Mouse (Mus musculus): ENCODE measurements at regions not wholly inside any gene's neighbourhood (a gene's known extent, or its start where the extent isn't known, plus 50 kb on each side); places are given as distances from the start of the nearest gene placed in this dataset.

- in situ Hi-C loops (cut with MboI; ENCODE audit: unreplicated experiment in 2 of 2), result loop anchor here (5.0 to 10.0 kb wide), 3 partner anchors 737 to 1077 kb away; no protein-coding TSS in a partner anchor
These were observed 178.4 kb upstream of the Lrig3 start for GRCm38 (mm10) chr10:125787441-125788060.

- in situ Hi-C loops (cut with MboI; ENCODE audit: unreplicated experiment in 2 of 2), result loop anchor here (5.0 to 10.0 kb wide), 3 partner anchors 737 to 1077 kb away; no protein-coding TSS in a partner anchor
These were observed 177.7 kb upstream of the Lrig3 start for GRCm38 (mm10) chr10:125788262-125788661.

- in situ Hi-C loops (cut with MboI; ENCODE audit: unreplicated experiment in 2 of 2), result no loop called here
These were observed 175.0 kb upstream of the Lrig3 start for GRCm38 (mm10) chr10:125790924-125791323.

GRCm38 (mm10) chr10:125794504-125794903 lies 171.5 kb upstream of the Lrig3 start:
- in situ Hi-C loops (cut with MboI; ENCODE audit: unreplicated experiment in 2 of 2), result no loop called here

GRCm38 (mm10) chr10:125795323-125795722 lies 170.6 kb upstream of the Lrig3 start:
- in situ Hi-C loops (cut with MboI; ENCODE audit: unreplicated experiment in 2 of 2), result no loop called here

- in situ Hi-C loops (cut with MboI; ENCODE audit: unreplicated experiment in 2 of 2), result no loop called here
These were observed 167.3 kb upstream of the Lrig3 start for GRCm38 (mm10) chr10:125798678-125799077.

GRCm38 (mm10) chr10:125800572-125801114 lies 165.3 kb upstream of the Lrig3 start:
- in situ Hi-C loops (cut with MboI; ENCODE audit: unreplicated experiment in 2 of 2), result no loop called here

GRCm38 (mm10) chr10:125801450-125801849 lies 164.5 kb upstream of the Lrig3 start:
- in situ Hi-C loops (cut with MboI; ENCODE audit: unreplicated experiment in 2 of 2), result no loop called here

- in situ Hi-C loops (cut with MboI; ENCODE audit: unreplicated experiment in 2 of 2), result no loop called here
These were observed 162.9 kb upstream of the Lrig3 start for GRCm38 (mm10) chr10:125802923-125803583.

- in situ Hi-C loops (cut with MboI; ENCODE audit: unreplicated experiment in 2 of 2), result loop anchor here in 1 of 2 experiments (10.0 kb wide), 1 partner anchor 285 kb away; no protein-coding TSS in a partner anchor
These were observed 156.1 kb upstream of the Lrig3 start for GRCm38 (mm10) chr10:125809763-125810361.

- in situ Hi-C loops (cut with MboI; ENCODE audit: unreplicated experiment in 2 of 2), result loop anchor here in 1 of 2 experiments (10.0 kb wide), 1 partner anchor 284 kb away; no protein-coding TSS in a partner anchor
These were observed 155.4 kb upstream of the Lrig3 start for GRCm38 (mm10) chr10:125810590-125810989.

GRCm38 (mm10) chr10:125814191-125814887 lies 151.6 kb upstream of the Lrig3 start:
- in situ Hi-C loops (cut with MboI; ENCODE audit: unreplicated experiment in 2 of 2), result loop anchor here in 1 of 2 experiments (10.0 kb wide), 1 partner anchor 280 kb away; no protein-coding TSS in a partner anchor

GRCm38 (mm10) chr10:125832134-125832533 lies 133.8 kb upstream of the Lrig3 start:
- in situ Hi-C loops (cut with MboI; ENCODE audit: unreplicated experiment in 2 of 2), result no loop called here

GRCm38 (mm10) chr10:125832764-125833163 lies 133.2 kb upstream of the Lrig3 start:
- in situ Hi-C loops (cut with MboI; ENCODE audit: unreplicated experiment in 2 of 2), result no loop called here

GRCm38 (mm10) chr10:125833989-125834388 lies 132.0 kb upstream of the Lrig3 start:
- in situ Hi-C loops (cut with MboI; ENCODE audit: unreplicated experiment in 2 of 2), result no loop called here

- in situ Hi-C loops (cut with MboI; ENCODE audit: unreplicated experiment in 2 of 2), result no loop called here
These were observed 127.0 kb upstream of the Lrig3 start for GRCm38 (mm10) chr10:125838982-125839381.

- in situ Hi-C loops (cut with MboI; ENCODE audit: unreplicated experiment in 2 of 2), result no loop called here
These were observed 126.3 kb upstream of the Lrig3 start for GRCm38 (mm10) chr10:125839621-125840141.

GRCm38 (mm10) chr10:125840388-125840787 lies 125.6 kb upstream of the Lrig3 start:
- in situ Hi-C loops (cut with MboI; ENCODE audit: unreplicated experiment in 2 of 2), result no loop called here

GRCm38 (mm10) chr10:125844336-125844865 lies 121.6 kb upstream of the Lrig3 start:
- in situ Hi-C loops (cut with MboI; ENCODE audit: unreplicated experiment in 2 of 2), result no loop called here

- in situ Hi-C loops (cut with MboI; ENCODE audit: unreplicated experiment in 2 of 2), result no loop called here
These were observed 120.9 kb upstream of the Lrig3 start for GRCm38 (mm10) chr10:125845014-125845514.

Data from v-Abl transformed pro-B cells (cell line).